Mouse (Mus musculus): ENCODE results near the gene Eps8. TPM values are rescaled to one million over a fixed set of nuclear protein-coding genes. Genes with fewer than 3 reads are reported as not detected.

Eps8 gene
- polyA plus RNA-seq, 1 experiment = 0.02 TPM

DNA sequence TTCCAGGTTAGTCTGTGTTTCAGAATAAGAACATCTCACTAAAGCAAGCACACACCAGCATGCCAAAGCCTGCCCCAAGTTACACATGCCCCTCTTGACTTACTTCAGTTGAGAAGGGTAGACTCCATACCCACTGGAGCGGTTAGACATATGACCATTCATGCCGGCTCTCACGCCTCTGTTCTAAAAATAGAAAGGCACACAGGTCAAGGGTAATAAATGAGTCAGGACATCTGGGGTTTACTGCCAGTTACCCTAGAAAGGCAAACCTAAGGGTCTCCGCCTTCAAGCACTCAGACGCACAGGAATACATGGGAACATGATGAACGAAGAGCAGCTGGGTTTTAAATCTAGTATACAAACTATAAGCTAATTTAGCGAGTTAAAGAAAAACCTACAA lies 115.5 kb downstream of the Eps8 start:
- H3K4me3 ChIP-seq (replicated peaks) = no peak overlapping the region
- no peaks in the 10 kb centered on the region for H3K9me3 ChIP-seq (ENCODE audit: control insufficient read depth, low read length)
- TF ChIP-seq GATA1 (IDR thresholded peaks at IDR 0.05; ENCODE audit: low read length) = no peak
- no peak for TF ChIP-seq TAL1 (IDR thresholded peaks at IDR 0.05; ENCODE audit: low read length)
- no peaks in the 10 kb centered on the region for H3K27me3 ChIP-seq (ENCODE audit: control insufficient read depth)
- H3K36me3 ChIP-seq (ENCODE audit: control insufficient read depth) = no peaks in the 10 kb centered on the region
- H3K4me1 ChIP-seq (ENCODE audit: control insufficient read depth) = peaks cover 3% of the 10 kb centered on the region; the same call in 1 of the 2 replicates

DNA sequence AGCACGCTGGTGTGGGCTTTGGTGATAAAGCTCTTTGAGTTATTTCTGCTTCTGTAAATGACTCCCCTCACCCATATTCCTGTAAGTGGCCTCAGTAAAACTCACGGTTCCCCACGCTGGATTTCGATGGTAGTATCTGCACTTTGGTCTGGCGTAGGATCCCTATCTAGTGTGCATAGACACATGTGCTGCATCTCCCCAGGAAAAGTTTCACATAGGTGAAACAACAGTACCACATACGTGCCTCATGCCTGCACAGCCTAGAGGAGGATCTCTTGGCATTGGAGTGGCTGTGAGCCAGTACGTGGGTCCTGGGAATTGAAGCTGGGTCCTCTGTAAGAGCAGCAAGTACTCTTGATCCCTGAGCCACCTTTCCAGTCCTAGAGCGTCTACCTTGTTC lies 121.9 kb downstream of the Eps8 start:
- no peak for TF ChIP-seq TAL1 (IDR thresholded peaks at IDR 0.05; ENCODE audit: low read length)
- no peak for TF ChIP-seq GATA1 (IDR thresholded peaks at IDR 0.05; ENCODE audit: low read length)
- Histone ChIP-seq H3K9me3 (ENCODE audit: control insufficient read depth, low read length) (no peaks in the 10 kb centered on the region; the same call in 1 of the 2 replicates), H3K27me3 (ENCODE audit: control insufficient read depth) (no peaks in the 10 kb centered on the region), H3K4me3 (replicated peaks) (no peak overlapping the region), H3K36me3 (ENCODE audit: control insufficient read depth) (no peaks in the 10 kb centered on the region), H3K4me1 (ENCODE audit: control insufficient read depth) (no peaks in the 10 kb centered on the region)

DNA sequence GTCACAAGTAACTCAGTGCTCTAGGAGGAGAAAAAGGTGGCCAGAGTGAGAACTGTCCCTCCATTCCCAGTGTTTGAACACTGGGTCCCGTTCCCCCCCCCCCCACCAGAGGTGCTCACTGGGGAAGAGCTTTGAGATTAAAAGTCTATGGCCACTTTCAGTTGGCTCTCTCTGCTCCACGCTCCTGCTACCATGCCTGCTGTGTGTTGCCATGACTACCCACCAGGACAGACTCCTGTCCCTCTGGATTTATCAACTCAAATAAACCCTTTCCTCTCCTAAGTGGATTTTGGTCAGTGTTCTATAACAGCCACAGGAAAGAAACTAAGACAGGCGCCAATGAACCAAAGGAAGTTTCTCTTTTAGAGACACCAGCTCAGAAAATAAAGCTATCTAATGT lies 128.9 kb downstream of the Eps8 start:
- Histone ChIP-seq H3K9me3 (ENCODE audit: control insufficient read depth, low read length) (no peaks in the 10 kb centered on the region), H3K27me3 (ENCODE audit: control insufficient read depth) (no peaks in the 10 kb centered on the region), H3K4me3 (replicated peaks) (no peak overlapping the region), H3K36me3 (ENCODE audit: control insufficient read depth) (no peaks in the 10 kb centered on the region), H3K4me1 (ENCODE audit: control insufficient read depth) (no peaks in the 10 kb centered on the region)
- TF ChIP-seq TAL1 (IDR thresholded peaks at IDR 0.05; ENCODE audit: low read length) = no peak

DNA sequence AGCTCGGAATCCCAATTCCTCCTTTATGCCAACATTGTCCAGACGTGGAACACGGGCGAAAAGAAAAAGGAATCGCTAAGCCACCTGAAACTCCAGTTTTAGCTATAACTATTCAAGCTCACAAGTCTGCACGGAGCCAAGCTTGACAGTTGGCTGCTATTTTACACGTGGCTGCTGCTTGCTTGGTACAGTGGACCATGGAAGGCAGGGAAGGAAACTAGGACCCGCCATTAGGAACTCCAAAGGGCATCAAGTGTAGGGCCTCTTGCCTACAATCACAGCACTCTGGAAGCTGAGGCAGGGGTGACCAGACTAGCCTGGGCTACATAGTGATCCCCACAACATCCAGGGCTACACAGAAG lies 134.4 kb downstream of the Eps8 start:
- no peak for TF ChIP-seq TAL1 (IDR thresholded peaks at IDR 0.05; ENCODE audit: low read length)
- no peak for TF ChIP-seq GATA1 (IDR thresholded peaks at IDR 0.05; ENCODE audit: low read length)
- Histone ChIP-seq H3K36me3 (ENCODE audit: control insufficient read depth) (no peaks in the 10 kb centered on the region), H3K9me3 (ENCODE audit: control insufficient read depth, low read length) (no peaks in the 10 kb centered on the region), H3K4me3 (replicated peaks) (no peak overlapping the region), H3K4me1 (ENCODE audit: control insufficient read depth) (no peaks in the 10 kb centered on the region), H3K27me3 (ENCODE audit: control insufficient read depth) (no peaks in the 10 kb centered on the region)

DNA sequence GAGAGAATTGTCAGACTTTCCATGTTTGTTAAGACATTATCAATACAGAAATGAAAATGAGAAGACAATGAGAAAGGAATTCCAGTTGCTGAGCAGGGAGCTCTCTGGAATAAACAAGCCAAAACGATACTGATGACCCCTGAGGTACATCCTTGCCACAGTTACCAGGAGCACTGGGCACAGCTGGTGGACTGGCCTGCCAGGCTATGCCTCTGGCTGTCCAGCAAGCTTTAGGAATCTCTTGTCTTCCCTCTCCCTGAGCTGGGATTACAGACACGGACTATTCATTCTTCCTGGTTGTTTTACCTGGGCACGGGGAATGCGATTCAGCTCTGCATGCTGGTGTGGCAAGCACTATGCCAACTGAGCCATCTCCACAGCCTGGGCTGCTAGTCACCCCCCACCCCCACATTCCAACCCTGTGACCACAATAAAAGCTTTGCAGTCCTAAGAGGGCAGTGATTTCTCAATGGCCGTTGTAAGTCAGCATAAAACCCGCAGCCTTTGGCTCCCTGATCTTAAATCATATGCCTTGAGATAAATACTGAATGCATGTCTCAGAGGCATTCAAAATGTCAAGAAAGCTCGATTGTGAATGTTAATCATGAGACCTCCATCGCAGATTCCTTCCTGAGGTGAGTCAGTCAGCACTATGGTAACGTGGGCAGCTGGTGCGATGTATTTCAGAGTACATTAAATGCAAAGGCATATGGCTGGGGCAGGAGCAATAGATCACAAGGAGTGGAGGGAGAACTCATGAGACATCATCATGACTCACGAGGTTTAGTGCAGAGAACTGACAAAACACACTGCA lies 134.9 kb downstream of the Eps8 start:
- Histone ChIP-seq H3K9me3 (ENCODE audit: control insufficient read depth, low read length) (no peaks in the 10 kb centered on the region), H3K27me3 (ENCODE audit: control insufficient read depth) (no peaks in the 10 kb centered on the region), H3K36me3 (ENCODE audit: control insufficient read depth) (no peaks in the 10 kb centered on the region), H3K4me3 (replicated peaks) (no peak overlapping the region), H3K4me1 (ENCODE audit: control insufficient read depth) (no peaks in the 10 kb centered on the region)
- no peak for TF ChIP-seq TAL1 (IDR thresholded peaks at IDR 0.05; ENCODE audit: low read length)
- no peak for TF ChIP-seq GATA1 (IDR thresholded peaks at IDR 0.05; ENCODE audit: low read length)

DNA sequence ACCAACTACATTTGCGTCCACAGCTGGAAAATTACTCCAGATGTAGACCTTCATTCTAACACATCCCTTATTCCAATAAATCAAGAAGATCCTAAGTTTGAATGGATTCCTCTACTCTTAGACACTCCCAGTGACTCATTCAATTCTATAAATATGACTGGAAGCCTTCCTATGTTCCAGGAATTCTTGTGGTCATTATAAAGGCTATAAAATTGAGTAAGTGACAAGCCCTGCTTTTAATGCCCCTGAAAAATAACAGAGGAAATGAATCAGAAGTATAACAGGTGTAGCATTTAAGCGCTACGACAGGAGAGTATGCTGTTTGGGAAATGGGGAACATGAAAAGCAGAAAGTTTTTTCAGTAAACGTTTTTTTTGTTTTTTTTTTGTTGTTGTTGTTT lies 139.8 kb downstream of the Eps8 start:
- TF ChIP-seq GATA1 (IDR thresholded peaks at IDR 0.05; ENCODE audit: low read length) (no peak), TAL1 (IDR thresholded peaks at IDR 0.05; ENCODE audit: low read length) (no peak)
- H3K27me3 ChIP-seq (ENCODE audit: control insufficient read depth) = no peaks in the 10 kb centered on the region
- H3K4me1 ChIP-seq (ENCODE audit: control insufficient read depth) = no peaks in the 10 kb centered on the region
- H3K4me3 ChIP-seq (replicated peaks) = no peak overlapping the region
- no peaks in the 10 kb centered on the region for H3K9me3 ChIP-seq (ENCODE audit: control insufficient read depth, low read length)
- no peaks in the 10 kb centered on the region for H3K36me3 ChIP-seq (ENCODE audit: control insufficient read depth)

DNA sequence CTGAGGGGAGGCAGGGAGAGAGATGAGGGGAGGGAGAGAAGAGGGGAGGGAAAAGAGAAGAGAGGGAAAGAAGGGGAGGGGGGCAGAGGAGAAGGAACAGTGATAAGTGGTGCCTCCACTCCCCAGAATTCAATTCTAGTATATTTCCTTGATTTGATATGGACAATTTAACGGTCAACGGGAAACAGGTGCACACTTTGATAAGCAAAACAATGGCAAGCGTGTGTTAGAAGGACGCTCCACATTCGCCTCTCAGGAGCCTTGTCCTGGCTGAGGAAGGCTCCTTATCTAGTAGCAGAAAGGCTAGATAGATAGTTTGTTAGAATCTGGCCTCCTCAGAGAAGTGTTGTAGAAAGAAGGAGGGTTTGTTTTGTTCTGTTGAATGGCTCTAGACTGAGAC lies 141.9 kb downstream of the Eps8 start:
- no peak for TF ChIP-seq GATA1 (IDR thresholded peaks at IDR 0.05; ENCODE audit: low read length)
- no peak for TF ChIP-seq TAL1 (IDR thresholded peaks at IDR 0.05; ENCODE audit: low read length)
- Histone ChIP-seq H3K36me3 (ENCODE audit: control insufficient read depth) (no peaks in the 10 kb centered on the region), H3K9me3 (ENCODE audit: control insufficient read depth, low read length) (no peaks in the 10 kb centered on the region), H3K4me1 (ENCODE audit: control insufficient read depth) (no peaks in the 10 kb centered on the region), H3K4me3 (replicated peaks) (no peak overlapping the region), H3K27me3 (ENCODE audit: control insufficient read depth) (no peaks in the 10 kb centered on the region)

DNA sequence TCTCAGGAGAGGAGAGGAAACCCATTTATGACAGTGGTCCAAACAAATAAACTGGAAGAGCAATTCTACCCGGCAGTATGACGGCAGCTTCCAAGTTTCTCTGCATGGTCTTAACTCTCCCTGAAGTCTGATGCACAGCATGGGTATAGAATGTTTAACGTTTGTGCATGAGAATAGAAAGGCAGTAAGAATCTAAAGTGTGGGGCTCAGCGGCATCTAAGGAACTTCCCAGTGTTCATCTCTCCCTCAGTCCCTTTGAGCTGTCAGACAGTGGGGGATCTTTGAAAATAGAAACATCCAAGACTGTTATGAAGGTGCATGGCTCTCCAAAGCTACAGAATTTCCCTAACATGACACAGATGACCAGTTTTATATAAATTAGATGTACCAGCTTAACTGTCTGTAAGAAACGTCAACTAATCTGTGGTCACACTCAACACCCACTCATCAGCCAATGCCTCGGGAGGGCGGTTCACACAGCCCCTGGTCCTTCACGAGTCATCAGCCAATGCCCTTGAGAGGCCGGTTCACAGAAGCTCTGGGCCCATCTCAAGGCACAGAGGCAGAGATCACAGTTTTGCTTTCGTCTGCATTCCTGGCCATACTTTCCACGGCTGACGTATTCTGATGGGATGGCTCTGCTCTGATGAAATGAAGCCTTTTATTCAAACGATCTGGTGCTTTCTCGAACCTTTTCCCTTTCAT lies 145.2 kb downstream of the Eps8 start:
- Histone ChIP-seq H3K36me3 (ENCODE audit: control insufficient read depth) (no peaks in the 10 kb centered on the region), H3K4me1 (ENCODE audit: control insufficient read depth) (no peaks in the 10 kb centered on the region), H3K9me3 (ENCODE audit: control insufficient read depth, low read length) (no peaks in the 10 kb centered on the region), H3K4me3 (replicated peaks) (no peak overlapping the region), H3K27me3 (ENCODE audit: control insufficient read depth) (no peaks in the 10 kb centered on the region)
- TF ChIP-seq GATA1 (IDR thresholded peaks at IDR 0.05; ENCODE audit: low read length) = no peak
- no peak for TF ChIP-seq TAL1 (IDR thresholded peaks at IDR 0.05; ENCODE audit: low read length)

DNA sequence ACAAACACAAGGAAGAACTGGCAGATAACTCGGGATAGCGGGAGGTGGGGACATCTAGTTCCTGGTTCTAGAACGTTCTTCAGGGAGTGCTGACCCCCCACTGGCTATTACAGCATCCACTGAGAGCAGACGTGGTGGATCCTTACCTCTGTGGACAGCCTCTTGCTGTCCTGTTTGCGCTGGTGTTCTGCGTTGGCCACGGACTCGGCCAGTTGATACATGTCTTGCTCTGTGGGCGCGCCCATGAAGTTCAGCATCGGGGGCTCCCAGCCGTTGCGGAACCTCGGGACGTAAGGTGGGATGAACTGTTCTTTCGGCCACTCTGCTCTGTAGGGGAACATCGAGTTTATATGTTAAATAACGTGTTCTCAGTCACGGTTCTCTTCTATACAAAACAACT lies 145.7 kb downstream of the Eps8 start:
- no peaks in the 10 kb centered on the region for H3K4me1 ChIP-seq (ENCODE audit: control insufficient read depth)
- H3K9me3 ChIP-seq (ENCODE audit: control insufficient read depth, low read length) = no peaks in the 10 kb centered on the region
- TF ChIP-seq GATA1 (IDR thresholded peaks at IDR 0.05; ENCODE audit: low read length) (no peak), TAL1 (IDR thresholded peaks at IDR 0.05; ENCODE audit: low read length) (no peak)
- H3K4me3 ChIP-seq (replicated peaks) = no peak overlapping the region
- no peaks in the 10 kb centered on the region for H3K36me3 ChIP-seq (ENCODE audit: control insufficient read depth)
- no peaks in the 10 kb centered on the region for H3K27me3 ChIP-seq (ENCODE audit: control insufficient read depth)
